Mouse (Mus musculus) left cerebral cortex, postnatal 25 days (tissue): Measurements from ENCODE around the gene Tceal8. TPM values are rescaled to one million over a fixed set of nuclear protein-coding genes. Genes with fewer than 3 reads are reported as not detected.
"Not testable (repeated sequence)": the region's sequence is repeated elsewhere in the genome, so short reads cannot be mapped to it uniquely, and the experiment has no call there.

Source experiments
- DNase-seq, 2 experiments: peaks; one replicate each; pipeline ENCODE4 v3.0.0; 2022; ENCODE audit warnings: low spot score in 2 of 2, mixed read lengths in 1 of 2
- intact Hi-C: fragments of 180-260 bp; cut with DNase I; formaldehyde crosslinking; loops from one replicate; pipeline ENCODE4 v1.15.1; 2025
- microRNA-seq, 2 experiments: library from miRNA; unstranded; fragments of <30 nt; microRNA quantifications; one replicate each; pipeline ENCODE4 v1.2.0; 2022
- total RNA-seq, 2 experiments: library from RNA; stranded (reverse); gene quantifications; 2 replicates each; pipeline ENCODE4 v1.2.3; 2021

Gene Tceal8
- total RNA-seq, 2 experiments from 2014 or later = 32.8 to 45.5 TPM

GRCm38 (mm10) chrX:136138827-136139639 is 33.1 kb downstream of the Tceal8 start, which contains the start of gene Bex4:
Gene Bex4, plus strand, starts transcription at chrX:136138996.
- DNase-seq, intact Hi-C loops: not testable (repeated sequence)

- intact Hi-C loops = no loop called here
- no peak for DNase-seq
Observed at GRCm38 (mm10) chrX:136135559-136135958, 36.6 kb downstream of the Tceal8 start.

- intact Hi-C loops = no loop called here
- peak; percentile 35 to 66 for DNase-seq
Observed at GRCm38 (mm10) chrX:136127744-136128064, 44.4 kb downstream of the Tceal8 start.

GRCm38 (mm10) chrX:136127038-136127743 is 45.0 kb downstream of the Tceal8 start:
- intact Hi-C loops = no loop called here
- no peak for DNase-seq

Small RNA genes within 50 kb of the gene (microRNA-seq; reads per million reads assigned to microRNA genes)
- gene Mir6383 = 0 reads per million in 2 experiments

Other genes with a start within 250 kb of the Tceal8 start
- 10 to 100 TPM; 66.2 to 75.0 TPM for gene Arxes2, start 178.5 kb downstream of the Tceal8 start, total RNA-seq
- gene Arxes1, start 139.0 kb downstream of the Tceal8 start, total RNA-seq = 10 to 100 TPM; 40.7 to 41.9 TPM
- gene Bex2, start 104.1 kb downstream of the Tceal8 start, total RNA-seq = 100 to 1,000 TPM; 384 to 394 TPM
- not detected for gene Nxf3, start 87.1 kb downstream of the Tceal8 start, total RNA-seq
- 10 to 100 TPM; 19.8 to 22.3 TPM for gene Bex4, start 33.3 kb downstream of the Tceal8 start, total RNA-seq
- 100 to 1,000 TPM; 125 to 156 TPM for gene Tceal5, start 31.5 kb upstream of the Tceal8 start, total RNA-seq
- 1 to 10 TPM; 1.9 to 2.2 TPM for gene Tceal7, start 42.4 kb upstream of the Tceal8 start, total RNA-seq
- 10 to 100 TPM; 87.8 to 89.8 TPM for gene Bex1, start 43.2 kb upstream of the Tceal8 start, total RNA-seq
- 100 to 1,000 TPM; 119 to 122 TPM for gene Tceal9, start 72.7 kb upstream of the Tceal8 start, total RNA-seq
- gene Bex3, start 97.9 kb upstream of the Tceal8 start, total RNA-seq = 100 to 1,000 TPM; 307 to 324 TPM